Mouse (Mus musculus) heart, adult 10 weeks (tissue): Measurements from ENCODE around the gene Tef. TPM values are rescaled to one million over a fixed set of nuclear protein-coding genes. Genes with fewer than 3 reads are reported as not detected.

Experiments used
- polyA plus RNA-seq: library from polyadenylated mRNA; stranded (reverse); fragments of 350-450 nt; fragmentation: Illumina TruSeq; extraction: RNeasy Lipid Tissue Mini Kit (QIAGEN cat#74804); gene quantifications from one replicate; pipeline ENCODE4 v1.2.3, GENCODE M21; 2014; ENCODE audit warnings: low read depth, low replicate concordance

Gene Tef
- 84.7 TPM for polyA plus RNA-seq

DNA sequence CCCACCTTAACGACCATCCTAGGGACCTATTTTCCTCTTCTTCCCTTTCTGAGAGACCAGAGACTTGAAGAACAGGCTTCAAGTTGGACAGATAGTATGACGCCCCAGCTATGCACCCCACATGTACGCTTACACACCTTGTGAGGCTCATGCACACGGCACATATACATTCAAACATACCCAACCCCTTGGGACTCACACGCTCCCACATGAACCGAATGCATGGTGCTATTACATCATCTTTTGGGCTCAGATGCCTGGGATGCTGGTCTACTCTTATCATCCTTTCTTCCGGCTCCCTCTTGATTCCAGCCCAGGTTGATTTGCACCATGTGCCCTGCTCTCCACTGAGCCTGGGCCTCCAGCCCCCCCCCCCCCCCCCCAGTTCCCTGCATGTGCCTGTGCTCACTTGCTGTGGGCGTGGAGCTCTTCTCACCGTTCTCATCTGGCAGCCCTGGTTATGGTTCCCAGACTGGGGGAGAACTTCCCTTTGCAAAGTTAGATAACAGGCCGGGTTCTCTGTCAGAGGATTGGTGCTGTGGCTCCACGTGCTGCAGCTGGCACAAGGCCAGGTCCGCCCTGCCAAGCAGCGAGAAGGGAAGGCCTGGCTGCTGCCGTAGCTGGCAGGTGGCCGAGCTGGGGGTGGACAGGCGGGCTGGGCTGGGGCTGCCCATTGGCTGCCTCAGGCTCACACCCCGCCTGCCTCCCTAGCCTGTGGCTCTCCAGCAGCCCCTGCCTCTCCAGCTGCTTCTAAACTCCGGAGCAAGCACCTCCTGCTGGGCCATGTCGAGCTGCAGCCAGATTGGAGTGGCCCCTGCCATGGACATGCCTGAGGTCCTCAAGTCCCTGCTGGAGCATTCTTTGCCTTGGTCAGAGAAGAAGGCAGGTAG lies at the start of gene Tef:
Gene Tef, plus strand, starts transcription at position 421 of the 890 bp plus-strand sequence.

DNA sequence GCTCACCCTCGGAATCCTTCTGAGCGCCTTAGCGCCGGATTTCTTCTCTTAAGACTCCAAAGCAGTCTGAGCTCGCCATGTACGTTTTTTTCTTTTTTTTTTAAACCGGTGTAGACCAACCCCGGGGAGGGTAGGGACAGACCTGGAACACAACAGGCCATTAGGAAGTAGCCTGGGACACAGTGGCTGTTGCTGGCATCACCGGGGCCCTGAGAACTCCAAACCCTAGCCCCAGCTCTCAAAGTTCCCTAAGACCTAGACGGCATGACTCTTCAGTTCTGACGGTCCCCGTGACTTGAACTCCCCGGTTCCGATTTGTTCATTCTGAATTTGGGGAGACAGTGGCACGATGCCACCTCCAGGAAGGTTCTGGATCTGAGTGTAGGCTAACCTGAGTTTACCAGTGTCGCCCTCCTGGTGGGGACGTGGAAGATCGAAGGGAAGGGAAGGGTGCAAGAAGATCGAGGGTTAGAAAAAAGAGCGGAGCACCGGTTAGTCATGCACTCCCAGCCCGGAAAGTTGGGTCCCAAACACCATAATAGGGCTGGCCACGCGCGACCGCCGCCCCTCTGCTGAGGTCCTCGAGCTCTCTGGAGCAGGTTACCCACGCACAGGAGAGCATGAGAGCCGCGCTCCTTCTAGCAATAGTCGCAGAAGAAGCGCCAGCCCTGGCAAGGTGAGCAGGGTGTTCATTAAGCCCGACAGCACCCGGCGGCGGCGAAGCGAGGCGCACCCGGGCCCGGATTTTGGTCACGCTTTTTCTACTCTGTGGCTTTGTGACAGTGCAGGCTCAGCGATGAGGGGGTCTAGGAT lies 56.5 kb downstream of the Tef start, which contains the start of gene Tob2:
Gene Tob2, minus strand, starts transcription at position 280 of the 813 bp plus-strand sequence.

DNA sequence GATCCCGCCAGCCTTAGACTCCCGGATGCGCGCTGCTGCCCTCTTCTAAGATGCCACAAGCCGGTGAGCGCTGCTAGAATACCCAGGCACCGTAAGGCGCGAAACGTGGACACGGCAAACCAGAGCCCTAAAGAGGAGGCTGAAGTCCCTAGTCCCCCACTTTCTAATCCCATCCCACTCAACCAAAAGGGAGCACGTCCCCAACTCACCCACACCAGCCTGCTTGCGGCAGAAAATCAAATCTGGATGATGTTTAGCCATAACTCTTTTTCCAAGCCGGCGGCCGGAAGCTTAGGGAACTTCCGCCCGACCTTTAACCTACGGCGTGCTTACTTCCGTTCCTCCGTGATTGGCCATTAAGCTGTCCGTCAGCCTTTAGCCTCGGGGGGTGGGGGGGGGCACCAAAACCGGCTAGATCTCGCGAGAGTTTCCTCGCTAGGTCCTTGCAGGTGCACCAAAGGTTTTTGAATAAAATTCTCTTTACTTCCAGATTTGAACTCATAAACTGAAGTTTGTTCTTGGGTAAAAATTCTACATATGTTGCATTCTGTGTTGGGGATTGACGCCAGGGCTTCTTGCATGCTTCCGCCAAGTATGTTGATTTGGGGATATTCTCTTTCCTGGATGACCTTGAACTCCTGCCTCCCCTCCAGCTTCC lies 69.5 kb downstream of the Tef start, which contains the start of gene Phf5a:
Gene Phf5a, minus strand, starts transcription at position 308 of the 658 bp plus-strand sequence.

DNA sequence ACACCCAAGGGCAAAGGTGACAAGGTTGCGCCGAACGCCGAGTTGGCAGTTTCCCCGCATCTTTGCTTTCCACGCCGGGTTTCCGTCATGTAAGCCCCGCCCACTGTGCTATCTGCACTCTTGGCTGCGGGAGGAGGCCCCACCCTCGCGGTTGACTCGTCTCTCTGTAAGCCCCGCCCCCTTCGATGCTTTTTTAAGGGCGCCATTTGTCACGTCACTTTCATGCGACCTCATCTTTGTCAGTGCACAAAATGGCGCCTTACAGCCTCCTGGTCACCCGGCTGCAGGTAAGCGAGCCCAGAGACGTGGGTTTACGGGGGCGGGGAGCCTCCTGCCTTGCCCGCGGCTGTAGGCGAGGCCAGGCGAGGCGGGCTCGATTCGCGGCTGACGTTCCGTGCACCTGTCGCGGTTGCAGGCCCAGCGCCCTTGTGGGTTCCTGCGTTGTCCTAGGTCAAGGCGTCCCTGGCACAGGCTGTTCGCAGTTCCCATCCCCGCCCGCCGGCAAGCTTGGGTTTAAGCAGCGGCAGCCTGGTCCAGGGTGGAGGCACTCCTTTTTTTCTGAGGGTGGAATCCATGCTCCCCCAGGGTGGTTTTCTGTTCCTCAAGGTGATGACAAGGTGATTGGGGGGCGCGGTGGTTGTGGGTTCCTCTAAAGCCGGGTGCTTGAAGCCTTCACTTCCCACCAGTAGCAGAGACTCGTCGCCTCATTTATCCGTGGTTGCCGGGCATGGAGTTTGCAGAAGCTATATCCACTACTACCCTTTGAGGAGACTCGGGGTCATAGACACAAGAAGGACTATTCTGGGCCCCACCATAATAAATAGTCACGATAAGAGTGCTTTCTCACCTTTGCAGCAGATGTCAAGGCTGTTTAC lies 70.3 kb downstream of the Tef start, which contains the start of gene Aco2:
Gene Aco2, plus strand, starts transcription at position 48 of the 875 bp plus-strand sequence.

Other genes with a start within 250 kb of the Tef start
- gene Ep300, start 217.1 kb upstream of the Tef start, polyA plus RNA-seq, result 21.3 TPM
- gene L3mbtl2, start 138.5 kb upstream of the Tef start, polyA plus RNA-seq, result 12.1 TPM
- 2.3 TPM for gene Chadl, start 105.1 kb upstream of the Tef start, polyA plus RNA-seq
- 45.5 TPM for gene Zc3h7b, start 57.4 kb upstream of the Tef start, polyA plus RNA-seq
- gene Rangap1, start 56.9 kb upstream of the Tef start, polyA plus RNA-seq, result 20.9 TPM
- gene Tob2, start 56.4 kb downstream of the Tef start, polyA plus RNA-seq, result 36.4 TPM
- 40.3 TPM for gene Phf5a, start 69.5 kb downstream of the Tef start, polyA plus RNA-seq
- gene Aco2, start 69.9 kb downstream of the Tef start, polyA plus RNA-seq, result 2,087 TPM
- gene Polr3h, start 123.8 kb downstream of the Tef start, polyA plus RNA-seq, result 11.3 TPM
- gene Csdc2, start 134.3 kb downstream of the Tef start, polyA plus RNA-seq, result 91.9 TPM
- 34.2 TPM for gene Pmm1, start 158.5 kb downstream of the Tef start, polyA plus RNA-seq
- gene 1700029P11Rik, start 178.1 kb downstream of the Tef start, polyA plus RNA-seq, result not detected
- 34.2 TPM for gene Xrcc6, start 185.4 kb downstream of the Tef start, polyA plus RNA-seq
- 18.6 TPM for gene Desi1, start 231.4 kb downstream of the Tef start, polyA plus RNA-seq
- 85.5 TPM for gene Snu13, start 245.2 kb downstream of the Tef start, polyA plus RNA-seq